Mouse (Mus musculus) brain, embryonic 14.5 days (tissue): Measurements from ENCODE around the gene Lamc1. TPM values are rescaled to one million over a fixed set of nuclear protein-coding genes. Genes with fewer than 3 reads are reported as not detected.

Experiments used
- DNase-seq: peaks from one replicate; pipeline ENCODE4 v3.0.0-alpha.2; 2011; ENCODE audit warnings: low read depth
- CTCF ChIP-seq: fragments of 200-500 bp; IDR thresholded peaks from 2 replicates; pipeline ENCODE4 v1.5.1; 2012; ENCODE audit warnings: inconsistent platforms, mild to moderate bottlenecking, moderate library complexity, borderline replicate concordance; ENCODE audit not compliant: insufficient read depth, insufficient read length; ENCODE audit errors: extremely low read depth
- POLR2A ChIP-seq: fragments of 200-500 bp; IDR thresholded peaks from 2 replicates; pipeline ENCODE4 v1.6.1; 2012; ENCODE audit warnings: mild to moderate bottlenecking, inconsistent platforms, borderline replicate concordance; ENCODE audit not compliant: poor library complexity, insufficient read depth, insufficient read length, severe bottlenecking; ENCODE audit errors: extremely low read depth
- polyA plus RNA-seq: library from polyadenylated mRNA; depleted of rRNA; stranded (reverse); fragments of >200 nt; gene quantifications from 2 replicates; pipeline ENCODE4 v1.2.3, GENCODE M21; 2012

Lamc1 gene
- polyA plus RNA-seq, 1 experiment, result 57.6 TPM

DNA sequence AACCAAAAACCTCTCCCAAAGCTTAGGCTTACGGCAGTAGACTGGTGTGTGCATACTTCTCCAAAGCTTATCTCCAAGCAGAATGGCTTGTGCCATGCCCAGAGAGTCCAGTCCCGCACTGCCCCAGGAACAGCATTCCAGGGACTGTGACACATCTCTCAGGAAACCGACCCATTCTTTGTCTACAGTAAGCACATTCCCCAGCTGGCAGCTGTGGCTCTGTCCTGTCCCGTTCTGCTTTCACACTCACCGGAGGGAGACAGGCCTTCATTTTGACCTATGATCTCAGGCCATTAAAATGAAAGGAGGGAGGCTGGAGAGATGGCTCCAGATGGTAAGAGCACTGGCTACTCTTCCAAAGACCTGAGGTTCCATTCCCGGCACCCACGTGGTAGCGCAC, 130.4 kb downstream of the Lamc1 start:
- DNase-seq, result peak; percentile 56
- TF ChIP-seq POLR2A (no peak), CTCF (no peak)

DNA sequence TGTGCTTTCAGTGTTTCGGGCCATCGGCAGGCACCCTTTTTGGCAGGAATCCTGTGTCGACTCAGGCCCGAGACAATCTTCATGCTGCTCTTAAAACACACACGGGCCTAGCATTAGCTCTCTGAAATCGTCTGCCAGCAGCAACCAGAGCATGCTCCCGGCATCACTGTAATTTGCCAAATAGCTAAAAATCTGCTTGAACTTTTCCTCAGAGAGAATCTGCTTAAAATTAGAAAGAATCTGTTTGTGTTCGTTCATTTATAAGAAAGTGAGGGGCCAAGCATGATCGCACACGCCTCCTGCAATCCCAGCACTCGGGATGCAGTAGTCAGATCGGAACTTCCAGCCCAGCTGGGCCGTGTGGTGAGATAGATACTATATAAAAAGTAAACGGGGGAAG, 131.1 kb downstream of the Lamc1 start:
- DNase-seq, result peak; percentile 59
- no peak for TF ChIP-seq CTCF
- TF ChIP-seq POLR2A, result no peak

DNA sequence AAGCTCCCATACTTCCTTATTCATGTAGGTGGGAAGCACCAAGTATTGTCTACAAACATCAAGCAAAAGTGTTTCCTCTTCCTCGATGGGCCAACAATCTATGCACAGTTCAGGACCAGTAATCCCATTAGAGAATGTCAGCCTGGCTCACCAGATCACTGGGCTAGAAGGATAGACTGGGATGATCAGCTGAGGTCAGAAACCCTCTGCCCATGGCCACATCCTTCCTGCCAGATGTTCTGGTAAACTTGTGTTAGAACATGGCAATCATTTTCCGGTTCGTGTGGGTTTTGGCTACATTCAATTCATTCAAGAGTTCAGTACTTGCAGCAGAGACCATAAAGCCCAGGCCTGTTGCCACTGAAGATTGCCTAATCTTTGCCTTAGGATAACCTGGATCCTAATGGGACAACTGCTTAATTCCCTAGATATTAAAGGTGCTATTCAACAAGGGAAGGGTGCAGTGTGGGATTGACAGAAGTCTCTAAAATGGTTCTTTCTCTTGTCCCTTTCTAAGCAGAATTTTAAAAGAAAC, 135.2 kb downstream of the Lamc1 start:
- no peak for DNase-seq
- TF ChIP-seq POLR2A, result no peak
- TF ChIP-seq CTCF, result no peak

DNA sequence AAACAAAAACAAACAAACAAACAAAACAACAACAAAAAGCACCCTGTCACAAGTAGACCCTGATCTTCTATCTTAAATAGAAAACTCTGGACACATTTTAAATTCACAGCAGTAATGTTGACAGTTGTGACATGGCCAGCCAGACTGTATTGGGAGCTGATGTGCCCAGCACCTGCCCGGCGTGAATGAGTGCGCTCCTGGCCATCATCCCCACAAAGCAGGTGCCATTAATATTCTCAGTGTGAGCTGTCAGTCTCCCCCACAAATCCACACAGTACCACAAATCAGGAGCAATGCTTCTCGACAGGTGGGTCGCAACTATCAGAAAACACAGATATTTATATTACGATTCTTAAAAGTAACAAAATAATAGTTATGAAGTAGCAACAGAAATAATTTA, 139.6 kb downstream of the Lamc1 start:
- TF ChIP-seq POLR2A (no peak), CTCF (no peak)
- DNase-seq, result no peak

DNA sequence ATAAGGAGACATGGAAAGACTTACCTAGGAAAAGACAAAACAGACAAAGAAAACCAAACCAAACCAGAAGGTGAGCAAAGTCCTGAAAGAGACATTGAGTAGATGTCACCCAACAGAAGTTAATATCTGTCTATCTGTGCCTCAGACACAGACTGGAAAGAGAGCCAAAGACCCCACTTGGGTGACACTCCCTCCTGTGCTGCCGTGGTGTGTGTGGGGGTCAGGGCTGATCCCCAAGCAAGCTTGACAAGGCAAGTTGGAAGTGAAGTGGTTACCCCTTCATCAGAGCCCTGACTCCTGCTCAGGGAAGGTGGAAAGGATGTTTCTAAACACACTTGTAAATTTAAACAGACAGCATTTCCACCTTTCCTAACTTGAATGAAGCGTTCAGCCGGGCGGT, 140.2 kb downstream of the Lamc1 start:
- TF ChIP-seq CTCF, result no peak
- TF ChIP-seq POLR2A, result no peak
- DNase-seq, result no peak

DNA sequence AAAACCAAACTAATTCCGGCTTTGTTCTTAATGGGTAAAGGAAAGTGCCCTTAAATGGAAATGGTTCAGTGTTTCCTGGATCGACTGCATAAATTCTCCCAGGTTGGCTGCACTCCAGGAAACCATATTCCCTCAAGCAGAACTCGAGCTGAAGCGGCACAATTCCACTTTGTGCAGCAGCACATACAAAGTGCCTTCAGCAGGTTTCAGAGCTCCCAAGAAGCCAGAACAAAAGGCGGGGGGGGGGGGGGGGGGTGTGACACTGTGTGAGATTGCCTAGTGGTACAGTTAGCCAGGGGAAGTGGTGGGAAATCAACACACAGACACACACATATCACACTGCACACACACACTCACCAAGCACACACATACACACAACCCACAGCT, 140.7 kb downstream of the Lamc1 start:
- DNase-seq, result peak; percentile 97
- TF ChIP-seq CTCF (no peak), POLR2A (no peak)

DNA sequence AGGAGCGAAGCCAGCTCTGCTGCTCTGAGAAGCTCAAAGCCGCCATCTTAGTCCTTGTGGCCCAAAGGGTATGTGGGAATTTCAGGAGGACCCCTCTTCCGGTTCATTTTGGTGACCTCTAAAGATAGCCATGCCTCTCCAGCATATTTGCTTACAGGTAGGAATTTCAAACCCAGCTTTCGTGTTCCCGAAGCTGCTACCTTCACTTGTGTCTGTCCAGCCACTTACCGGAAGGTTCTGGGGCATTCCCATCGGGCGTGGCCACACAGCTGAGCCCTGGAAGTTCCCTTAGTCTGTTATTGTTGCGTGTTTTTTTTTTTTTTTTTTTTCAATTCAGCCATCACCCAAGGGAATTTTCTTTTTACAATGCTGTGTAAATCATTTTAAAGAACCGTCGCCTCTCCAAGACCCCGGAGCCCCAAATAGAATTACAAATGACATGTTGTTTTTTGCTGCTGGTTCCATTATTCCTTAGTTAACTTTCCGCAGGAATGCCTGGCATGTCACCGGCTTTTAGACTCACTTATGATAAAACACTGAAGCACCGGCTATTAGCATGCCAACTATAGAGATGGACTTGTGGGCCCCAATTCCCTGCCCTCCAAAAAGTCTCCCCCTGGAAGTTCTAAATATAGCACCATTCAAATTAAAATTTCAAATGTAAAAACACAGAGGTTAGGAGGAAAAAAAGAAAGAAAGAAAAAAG, 141.2 kb downstream of the Lamc1 start:
- DNase-seq, result no peak

DNA sequence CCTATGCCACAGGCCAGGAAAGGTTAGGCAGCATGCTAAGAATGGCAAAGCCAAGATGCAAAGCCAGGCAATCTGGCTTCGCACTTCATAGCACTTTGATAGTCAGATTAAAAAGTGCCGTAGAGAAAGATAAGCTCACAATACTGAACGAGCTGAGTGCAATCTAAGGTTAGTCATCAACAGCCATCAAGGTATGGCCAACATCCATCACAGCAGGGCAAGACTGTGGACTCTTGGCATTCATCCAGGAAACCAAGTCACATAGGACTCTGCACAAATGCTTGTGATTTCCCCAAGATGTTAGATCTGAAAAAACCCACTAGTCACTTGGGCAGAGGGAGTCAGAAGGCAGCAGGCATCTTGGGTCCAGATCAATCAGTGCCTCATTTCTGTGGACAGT, 144.5 kb downstream of the Lamc1 start:
- TF ChIP-seq CTCF (no peak), POLR2A (no peak)
- DNase-seq, result no peak

More for the DNA sequence above, 141.2 kb downstream of the Lamc1 start:
- TF ChIP-seq CTCF, result no peak
- no peak for TF ChIP-seq POLR2A

DNA sequence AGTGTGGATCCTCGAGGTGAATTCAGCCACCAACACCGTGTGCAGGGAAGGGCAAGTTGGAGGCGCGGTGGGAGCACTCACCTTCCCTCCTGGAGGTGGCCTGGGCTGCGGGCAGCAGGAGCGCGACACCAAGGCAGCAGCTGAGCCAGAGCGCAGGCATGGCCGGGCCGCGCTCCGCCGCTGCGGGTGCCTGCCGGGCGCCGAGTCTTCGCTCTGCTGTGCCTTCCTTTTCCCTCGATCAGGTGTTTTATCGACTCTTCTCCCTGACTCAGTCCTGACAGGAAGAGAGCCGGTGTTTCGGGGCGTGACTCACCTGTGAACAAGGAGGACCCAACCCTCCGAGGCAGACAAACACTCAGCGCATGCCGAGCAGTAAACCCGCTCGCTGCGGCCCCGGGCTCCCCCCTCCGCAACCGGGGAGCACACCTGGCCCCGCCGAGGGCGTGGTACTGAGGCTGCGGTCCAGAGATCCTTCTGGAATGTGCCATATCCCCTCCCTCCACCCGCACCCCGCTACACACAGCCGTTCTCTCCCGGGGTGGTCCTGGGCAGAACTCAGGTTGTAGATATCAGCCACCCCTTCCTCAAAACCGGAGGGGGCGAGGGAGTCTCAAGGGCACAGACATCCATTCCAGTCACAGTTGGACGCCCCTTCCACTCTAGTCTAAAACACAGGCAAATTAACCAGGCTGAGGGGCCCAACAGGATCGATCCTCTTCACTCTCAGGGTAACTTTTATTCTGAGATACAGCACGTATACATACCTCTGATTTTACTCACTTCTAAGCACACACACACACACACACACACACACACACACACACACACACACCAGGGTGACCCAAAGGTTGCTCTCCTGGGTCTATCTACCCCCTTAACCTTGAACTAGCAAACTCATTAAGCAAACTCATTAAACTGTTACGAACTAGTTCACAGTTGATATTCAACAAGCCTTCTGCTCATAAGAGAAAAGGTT, 146.5 kb downstream of the Lamc1 start, which contains the start of gene Lamc2:
TSS of gene Lamc2 (minus strand) at position 620 of the 976 bp plus-strand sequence.
- DNase-seq, result peak; percentile 40
- TF ChIP-seq CTCF (no peak), POLR2A (no peak)

DNA sequence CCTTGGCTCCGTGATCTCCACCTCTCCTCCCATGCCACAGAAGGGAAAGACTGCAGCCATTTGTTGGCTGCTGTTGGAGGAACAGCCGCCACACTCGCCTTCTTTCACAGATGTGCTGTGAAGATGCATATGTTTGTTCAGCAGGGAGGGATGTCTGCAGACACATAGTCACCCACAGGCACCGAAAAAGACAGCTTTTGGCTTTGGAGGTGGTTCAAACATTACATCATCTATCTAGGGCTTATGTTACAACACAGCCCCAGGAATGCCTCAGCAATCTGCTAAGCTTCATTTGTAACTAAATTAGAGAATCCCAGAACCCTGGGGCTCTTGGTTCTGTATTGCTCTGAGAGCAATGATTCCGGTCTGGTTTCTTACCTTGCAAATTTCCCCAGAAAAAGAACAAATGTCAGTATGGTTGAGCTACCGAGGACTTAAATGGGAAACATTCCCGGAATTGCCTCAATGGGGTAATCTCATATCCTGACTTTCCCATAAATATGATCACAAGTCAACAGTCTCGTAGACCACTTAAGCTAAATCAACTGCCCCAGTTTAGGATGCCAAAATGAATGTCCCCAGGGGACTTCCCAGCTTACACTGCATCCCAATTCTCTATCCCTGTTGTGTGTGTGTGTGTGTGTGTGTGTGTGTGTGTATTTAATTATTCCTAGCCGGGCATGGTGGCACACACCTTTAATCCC, 151.8 kb downstream of the Lamc1 start:
- DNase-seq, result peak; percentile 81

DNA sequence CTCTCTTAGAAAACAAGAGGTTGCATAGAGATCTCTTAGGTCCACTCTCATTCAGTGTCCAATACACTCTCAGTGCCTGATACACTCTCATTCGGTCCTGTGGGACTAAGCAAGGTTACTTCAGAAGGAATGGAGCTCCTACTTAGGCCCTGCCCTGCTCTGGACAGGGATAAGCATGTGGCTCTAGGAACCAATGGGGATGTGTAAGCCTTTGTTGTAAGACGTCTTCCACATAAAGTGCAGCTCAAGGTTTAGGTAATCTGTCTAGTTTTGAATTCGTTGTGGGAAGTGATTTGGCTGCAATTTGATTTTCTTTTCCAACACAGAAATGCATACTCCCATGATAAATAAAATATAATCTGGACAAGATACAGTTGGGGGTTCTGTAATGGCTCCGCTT, 152.4 kb downstream of the Lamc1 start:
- TF ChIP-seq POLR2A (no peak), CTCF (no peak)

More for the DNA sequence above, 151.8 kb downstream of the Lamc1 start:
- TF ChIP-seq POLR2A (no peak), CTCF (no peak)

DNA sequence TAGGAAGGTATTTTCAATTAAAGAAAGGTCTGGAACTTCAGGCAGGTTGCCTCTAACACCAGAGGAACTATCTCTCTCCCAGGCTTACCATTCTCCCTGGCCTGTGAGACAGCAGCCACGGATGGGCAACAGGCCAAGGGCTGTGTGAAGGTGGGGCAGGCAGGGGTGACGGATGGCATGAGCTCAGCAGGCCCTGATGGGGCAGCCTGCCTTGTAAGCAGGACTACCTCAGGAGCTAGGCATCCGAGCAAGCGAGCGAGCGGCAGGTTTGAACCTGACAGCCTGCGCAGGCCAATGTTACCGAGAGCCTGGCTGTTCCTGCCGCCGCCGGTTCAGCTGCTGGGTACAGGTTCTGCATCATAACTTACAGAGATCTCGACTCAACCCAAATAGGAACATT, 157.8 kb downstream of the Lamc1 start:
- DNase-seq, result peak; percentile 57

More for the DNA sequence above, 152.4 kb downstream of the Lamc1 start:
- DNase-seq, result no peak

More for the DNA sequence above, 157.8 kb downstream of the Lamc1 start:
- TF ChIP-seq CTCF (no peak), POLR2A (no peak)
